Mouse (Mus musculus): ENCODE data around the gene Gk5.

DNA sequence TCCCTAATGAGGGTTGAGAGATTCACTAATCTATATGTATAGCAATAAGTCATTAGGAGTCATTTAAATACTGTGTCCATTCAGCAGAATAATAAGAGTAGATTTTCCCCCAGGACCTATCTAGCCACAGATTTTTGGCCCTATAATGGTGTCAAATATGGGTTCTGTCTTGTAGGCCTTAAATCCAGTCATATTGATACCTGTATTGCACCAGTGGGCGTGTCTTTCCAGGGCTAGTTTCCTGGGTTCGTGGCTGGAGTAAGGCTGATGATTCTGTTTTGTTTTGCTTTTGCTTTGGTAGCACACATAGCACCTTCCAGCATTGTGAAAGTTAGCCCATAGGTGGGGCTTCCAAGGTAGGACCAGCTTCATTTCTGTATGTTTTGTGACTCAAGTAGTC, 95.0 kb downstream of the Gk5 start:
- TF ChIP-seq CTCF (IDR thresholded peaks at IDR 0.05; ENCODE audit: control insufficient read depth, insufficient read depth, low read length): no peak
- TF ChIP-seq POLR2A (IDR thresholded peaks at IDR 0.05; ENCODE audit: borderline replicate concordance, control insufficient read depth, low read depth, low read length): no peak

Data from bone marrow, adult 2 months (tissue).